ENCODE assay signal across 16 mouse cellular contexts in the genomic region with DNA sequence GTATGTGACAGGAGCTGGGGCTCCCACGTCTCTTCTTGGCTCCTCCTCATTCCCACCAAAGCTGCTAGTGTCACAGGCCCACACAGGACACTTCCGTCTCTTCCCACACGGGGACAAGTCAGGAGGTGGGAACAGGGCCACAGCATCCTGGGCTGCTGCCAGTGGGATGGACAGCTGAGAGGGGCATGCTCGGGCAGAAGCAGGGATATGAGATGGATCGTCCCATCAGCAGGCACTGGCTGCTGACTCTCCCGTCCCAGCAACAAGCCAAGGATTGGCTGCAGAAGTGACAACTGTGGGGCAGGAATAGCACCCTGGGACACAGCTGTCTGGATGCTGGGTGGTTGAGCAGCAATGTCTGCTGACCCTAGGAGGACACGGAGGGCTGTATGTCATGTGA. TPM values are rescaled to one million over a fixed set of nuclear protein-coding genes. Genes with fewer than 3 reads are reported as not detected.
DNase-seq lines count a peak whose midpoint lies in the region; ATAC-seq and TF ChIP-seq lines count a peak whose summit lies in the region.
"Had no signal": no experiment of that assay in that cellular context is flagged by ENCODE, and none has a peak within 500 bp of the region (broad histone marks: within the 10 kb centered on the region; RNA-seq: fewer than 3 reads in every experiment).

No protein-coding gene starts in this region.

- H3K4me2 ChIP-seq in kidney, embryonic 15.5 days: no peak overlapping the region
- H3K4me2 ChIP-seq: hindbrain, embryonic 13.5 days; limb, embryonic 12.5 days; midbrain, embryonic 12.5 days had no signal

- TF ChIP-seq CTCF in cerebellum, adult 2 months (IDR thresholded peaks at IDR 0.05; ENCODE audit: borderline replicate concordance, insufficient read depth, low read depth, low read length): no peak
- TF ChIP-seq CTCF in cortical plate, adult 2 months (IDR thresholded peaks at IDR 0.05; ENCODE audit: extremely low read depth, insufficient read depth, low read length): no peak
- no peak for TF ChIP-seq CTCF in lung, adult 2 months (IDR thresholded peaks at IDR 0.05; ENCODE audit: insufficient read depth, low read length)

- no peak overlapping the region for H3K4me3 ChIP-seq in kidney, embryonic 15.5 days (replicated peaks)
- H3K4me3 ChIP-seq in cerebellum, adult 2 months (replicated peaks; ENCODE audit: insufficient read depth, low read depth, low read length): no peak overlapping the region
- no peak overlapping the region for H3K4me3 ChIP-seq in cortical plate, adult 2 months (ENCODE audit: insufficient read depth, low read length)
- no peak overlapping the region for H3K4me3 ChIP-seq in lung, adult 2 months (replicated peaks; ENCODE audit: extremely low read depth, low read depth, low read length)
- H3K4me3 ChIP-seq: heart, adult 2 months; hindbrain, embryonic 13.5 days; limb, embryonic 12.5 days; midbrain, embryonic 12.5 days had no signal

- H3K9me3 ChIP-seq in kidney, embryonic 15.5 days (replicated peaks): no peaks in the 10 kb centered on the region; the same call in 1 of the 2 replicates
- H3K9me3 ChIP-seq: hindbrain, embryonic 13.5 days; limb, embryonic 12.5 days; midbrain, embryonic 12.5 days had no signal

- ATAC-seq in kidney, embryonic 15.5 days (replicated peaks; ENCODE audit: low FRiP score): 0 out of 2 replicates have a peak, but pooled peaks have one; percentile 43
- ATAC-seq: intestine, postnatal 0 days; liver, postnatal 0 days had no signal

- no peak overlapping the region for H3K27ac ChIP-seq in kidney, embryonic 15.5 days
- H3K27ac ChIP-seq in cerebellum, adult 2 months (ENCODE audit: insufficient read depth, low read length): peak overlapping the region; percentile 72
- 0 out of 2 replicates have a peak overlapping the region, but pooled peaks have one; percentile 68 for H3K27ac ChIP-seq in cortical plate, adult 2 months (ENCODE audit: insufficient read depth, low read length)
- H3K27ac ChIP-seq: heart, adult 2 months; hindbrain, embryonic 13.5 days; limb, embryonic 12.5 days; midbrain, embryonic 12.5 days had no signal

- no peak for DNase-seq in kidney, adult 8-10 months
- peak; percentile 62 to 68 for DNase-seq in cerebellum, adult 2 months
- DNase-seq in gastrocnemius, postnatal 4 days (ENCODE audit: low spot score in 2 of 2): peak; percentile 45 to 74
- DNase-seq in urinary bladder, adult 18-20 months (ENCODE audit: low spot score in 2 of 2): no peak
- no peak for DNase-seq in lung, adult 2 months
- DNase-seq in kidney, adult 9 months: no peak
- DNase-seq: adrenal gland, postnatal 25 days; heart, adult 2 months; liver, postnatal 0 days; right cerebral cortex, postnatal 25 days had no signal

- TF ChIP-seq POLR2A in cerebellum, adult 2 months (IDR thresholded peaks at IDR 0.05; ENCODE audit: borderline replicate concordance, insufficient read depth, low read length): no peak
- no peak for TF ChIP-seq POLR2A in cortical plate, adult 2 months (IDR thresholded peaks at IDR 0.05; ENCODE audit: extremely low read depth, insufficient read depth, low read length)
- no peak for TF ChIP-seq POLR2A in lung, adult 2 months (IDR thresholded peaks at IDR 0.05; ENCODE audit: borderline replicate concordance, extremely low read depth, low read depth, low read length)

- H3K36me3 ChIP-seq in kidney, embryonic 15.5 days: no peaks in the 10 kb centered on the region
- H3K36me3 ChIP-seq: hindbrain, embryonic 13.5 days; limb, embryonic 12.5 days; midbrain, embryonic 12.5 days had no signal

- WGBS in kidney, embryonic 15.5 days: 78% methylated on average over 7 of the region's 7 CpGs
- 12% methylated on average over 7 of the region's 7 CpGs for WGBS in cerebellum, adult 2 months
- 63% methylated on average over 7 of the region's 7 CpGs for WGBS in lung, adult 2 months

- H3K4me1 ChIP-seq in kidney, embryonic 15.5 days: peaks cover 16% of the 10 kb centered on the region
- H3K4me1 ChIP-seq in cerebellum, adult 2 months (ENCODE audit: control insufficient read depth, insufficient read depth, low read length): peaks cover 51% of the 10 kb centered on the region
- peaks cover 23% of the 10 kb centered on the region for H3K4me1 ChIP-seq in cortical plate, adult 2 months (ENCODE audit: control insufficient read depth, insufficient read depth, low read length)
- H3K4me1 ChIP-seq in lung, adult 2 months (ENCODE audit: control insufficient read depth, insufficient read depth, low read length): no peaks in the 10 kb centered on the region
- H3K4me1 ChIP-seq: limb, embryonic 12.5 days; midbrain, embryonic 12.5 days had no signal

- H3K27me3 ChIP-seq in kidney, embryonic 15.5 days: no peaks in the 10 kb centered on the region
- H3K27me3 ChIP-seq in cerebellum, adult 2 months (ENCODE audit: control insufficient read depth, insufficient read depth, low read length): no peaks in the 10 kb centered on the region
- H3K27me3 ChIP-seq: hindbrain, embryonic 13.5 days; limb, embryonic 12.5 days; midbrain, embryonic 12.5 days had no signal

- no peak overlapping the region for H3K9ac ChIP-seq in kidney, embryonic 15.5 days
- H3K9ac ChIP-seq: hindbrain, embryonic 13.5 days; limb, embryonic 12.5 days; liver, postnatal 0 days; midbrain, embryonic 12.5 days had no signal

RNA-seq across cellular contexts. Expression of a gene that starts 29.0 kb away (rescaled TPM):
- 4.3 and 4.5 TPM in 2 replicates for polyA plus RNA-seq in kidney, embryonic 15.5 days (2015; fragmentation: Nextera tagmentation; extraction: Ambion mirVana)
- polyA plus RNA-seq in cerebellum, adult 2 months (2012; rRNA removed): 479 and 518 TPM in 2 replicates
- 499 and 547 TPM in 2 replicates for polyA plus RNA-seq in cortical plate, adult 2 months (2012; rRNA removed)
- total RNA-seq in gastrocnemius, postnatal 4 days (2021): 100 to 1,000 TPM; 190 to 199 TPM
- polyA plus RNA-seq in lung, adult 2 months (2012; rRNA removed): 13.8 and 17.8 TPM in 2 replicates

Comparison
In these comparisons a context has a peak if more than half of its experiments do, and no peak if none do; other contexts are left out.
1. DNase-seq: peak in cerebellum, adult 2 months (2 of 2) and gastrocnemius, postnatal 4 days (2 of 2); none in kidney, adult 8-10 months (0 of 2), urinary bladder, adult 18-20 months (0 of 2), lung, adult 2 months (single experiment) and kidney, adult 9 months (single experiment).
2. RNA of a gene that starts 29.0 kb away (polyA plus RNA-seq): 499 to 547 TPM in cortical plate, adult 2 months and 479 to 518 TPM in cerebellum, adult 2 months; 13.8 to 17.8 TPM in lung, adult 2 months and 4.3 to 4.5 TPM in kidney, embryonic 15.5 days; every median in the first group is over 10 times any median in the second.